Mouse (Mus musculus): Measurements from ENCODE around the gene Hbp1.

DNA sequence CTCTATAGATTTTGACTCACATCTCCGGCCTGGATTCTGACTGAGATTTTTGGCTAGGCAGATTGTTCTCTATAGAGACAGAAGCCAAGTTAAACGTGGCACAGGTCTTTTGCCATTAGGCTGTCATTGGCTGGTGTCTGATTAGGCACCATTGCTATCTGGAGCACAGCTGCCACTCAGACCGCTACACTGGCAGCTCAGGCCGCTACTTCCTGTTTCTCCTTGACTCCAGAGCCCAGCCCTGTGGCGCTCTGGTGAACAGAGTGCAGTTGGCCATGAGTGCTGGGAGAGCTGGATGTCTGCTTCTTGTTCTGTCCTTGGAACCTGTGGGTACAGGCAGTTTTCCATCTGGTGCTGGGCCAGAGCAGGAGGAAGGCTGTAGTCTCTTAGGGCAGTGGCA, 33.1 kb downstream of the Hbp1 start:
- no peak for TF ChIP-seq POLR2AphosphoS2 (IDR thresholded peaks at IDR 0.05; ENCODE audit: insufficient read length, low read depth)
- TF ChIP-seq POLR2A (IDR thresholded peaks at IDR 0.05; ENCODE audit: insufficient read length, low read depth) = no peak
